Mouse (Mus musculus) heart, adult 2 months (tissue): ENCODE measurements around the gene Itk. TPM values are rescaled to one million over a fixed set of nuclear protein-coding genes. Genes with fewer than 3 reads are reported as not detected.

Experiments
- DNase-seq, 2 experiments: peaks; one replicate each; pipeline ENCODE4 v3.0.0; 2021
- H3K27ac ChIP-seq: fragments of 200-600 bp; 2 replicates; pipeline ENCODE4 v1.8.1; 2022
- H3K27me3 ChIP-seq: fragments of 200-500 bp; 2 replicates; pipeline ENCODE4 v1.6.1; 2012; ENCODE audit warnings: mild to moderate bottlenecking, low read length, inconsistent platforms, mixed read lengths; ENCODE audit not compliant: control insufficient read depth, insufficient read depth
- H3K36me3 ChIP-seq: fragments of 200-500 bp; 2 replicates; pipeline ENCODE4 v1.6.1; 2012; ENCODE audit warnings: low read length, inconsistent platforms; ENCODE audit not compliant: control insufficient read depth, insufficient read depth
- H3K4me1 ChIP-seq: fragments of 200-500 bp; 2 replicates; pipeline ENCODE4 v1.6.1; 2011; ENCODE audit warnings: low read length; ENCODE audit not compliant: control insufficient read depth, insufficient read depth
- H3K4me3 ChIP-seq: fragments of 200-600 bp; 2 replicates; pipeline ENCODE4 v1.8.1; 2022
- H3K79me2 ChIP-seq: fragments of 200-500 bp; replicated peaks from 2 replicates; pipeline ENCODE4 v1.6.1; 2012; ENCODE audit warnings: mild to moderate bottlenecking, inconsistent platforms, low read length, moderate library complexity, mixed read lengths; ENCODE audit not compliant: control insufficient read depth, insufficient read depth
- H3K9ac ChIP-seq: fragments of 200-500 bp; 2 replicates; pipeline ENCODE4 v1.6.1; 2012; ENCODE audit warnings: low read depth, mild to moderate bottlenecking, control low read depth, inconsistent platforms, low read length, mixed read lengths
- CTCF ChIP-seq: fragments of 200-600 bp; IDR thresholded peaks from 2 replicates; pipeline ENCODE4 v1.8.1; 2022; ENCODE audit warnings: antibody characterized with exemption, mild to moderate bottlenecking, moderate library complexity
- EP300 ChIP-seq: fragments of 200-500 bp; IDR thresholded peaks from 2 replicates; pipeline ENCODE4 v1.6.1; 2011; ENCODE audit warnings: low read depth, low read length, control low read depth; ENCODE audit not compliant: insufficient read depth
- POLR2A ChIP-seq: fragments of 200-500 bp; IDR thresholded peaks from 2 replicates; pipeline ENCODE4 v1.6.1; 2011; ENCODE audit warnings: mild to moderate bottlenecking, low read depth, low read length, control low read depth; ENCODE audit not compliant: insufficient read depth
- WGBS: fragments of 180-500 bp; shearing (Covaris S2); methylation state at CpG from one replicate; pipeline ENCODE4 v1.1.7; 2018; 5-methylcytosine and 5-hydroxymethylcytosine counted together
- intact Hi-C: fragments of 180-260 bp; cut with DNase I; formaldehyde crosslinking; loops from one replicate; pipeline ENCODE4 v1.15.1; 2025
- polyA plus RNA-seq: library from polyadenylated mRNA; depleted of rRNA; stranded (reverse); fragments of >200 nt; gene quantifications from 2 replicates; pipeline ENCODE4 v1.2.3, GENCODE M21; 2012
- total RNA-seq, 2 experiments: library from RNA; stranded (reverse); gene quantifications; 2 replicates each; pipeline ENCODE4 v1.2.3; 2021

Gene Itk
- total and polyA plus RNA-seq, 3 experiments = 0.26 to 0.51 (median 0.30) TPM

DNA sequence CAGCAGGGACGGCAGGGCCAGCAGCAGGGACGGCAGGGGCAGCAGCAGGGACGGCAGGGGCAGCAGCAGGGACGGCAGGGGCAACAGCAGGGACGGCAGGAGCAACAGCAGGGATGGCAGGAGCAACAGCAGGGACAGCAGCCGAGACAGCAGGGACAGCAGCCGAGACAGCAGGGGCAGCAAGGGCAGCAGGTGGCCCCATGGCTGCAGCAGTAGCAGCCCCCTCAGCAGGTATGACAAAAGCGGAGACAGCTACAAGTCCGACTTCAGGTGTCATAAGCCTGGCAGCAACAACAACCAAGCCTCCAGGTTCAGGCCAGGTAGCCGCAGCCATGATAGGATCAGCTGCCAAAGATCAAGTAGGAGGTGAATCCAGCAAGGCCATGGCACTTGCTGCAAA, 17.4 kb upstream of the Itk start:
- Histone ChIP-seq H3K79me2 (no peaks in the 10 kb centered on the region), H3K27me3 (no peaks in the 10 kb centered on the region), H3K36me3 (no peaks in the 10 kb centered on the region), H3K4me1 (no peaks in the 10 kb centered on the region), H3K4me3 (no peak overlapping the region), H3K9ac (no peak overlapping the region), H3K27ac (no peak overlapping the region)
- 46% methylated on average over 10 of the region's 10 CpGs for WGBS
- TF ChIP-seq CTCF (no peak), EP300 (no peak), POLR2A (no peak)
- no peak for DNase-seq
- intact Hi-C loops = no loop called here

DNA sequence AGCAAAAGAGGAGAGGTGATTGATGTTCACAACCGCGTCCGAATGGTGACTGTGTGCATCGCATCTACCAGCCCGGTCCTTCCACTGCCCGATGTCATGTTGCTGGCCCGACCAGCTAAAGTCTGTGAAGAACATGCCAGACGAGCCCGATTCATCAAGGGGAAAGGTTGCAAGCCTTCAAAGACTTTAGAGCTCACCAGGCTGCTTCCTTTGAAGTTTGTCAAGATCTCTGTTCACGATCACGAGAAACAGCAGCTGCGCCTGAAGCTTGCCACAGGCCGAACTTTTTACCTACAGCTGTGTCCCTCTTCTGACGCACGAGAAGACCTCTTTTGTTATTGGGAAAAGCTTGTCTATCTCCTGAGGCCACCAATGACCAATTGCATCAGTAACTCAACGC, 15.7 kb upstream of the Itk start:
- no peak for DNase-seq
- H3K27ac ChIP-seq = no peak overlapping the region
- no peaks in the 10 kb centered on the region for H3K27me3 ChIP-seq
- H3K79me2 ChIP-seq = no peaks in the 10 kb centered on the region
- no peaks in the 10 kb centered on the region for H3K4me1 ChIP-seq
- no peak for TF ChIP-seq POLR2A
- TF ChIP-seq CTCF = no peak
- no peak for TF ChIP-seq EP300
- no peaks in the 10 kb centered on the region for H3K36me3 ChIP-seq
- no peak overlapping the region for H3K9ac ChIP-seq
- no peak overlapping the region for H3K4me3 ChIP-seq
- intact Hi-C loops = no loop called here
- WGBS = 87% methylated on average over 16 of the region's 16 CpGs

DNA sequence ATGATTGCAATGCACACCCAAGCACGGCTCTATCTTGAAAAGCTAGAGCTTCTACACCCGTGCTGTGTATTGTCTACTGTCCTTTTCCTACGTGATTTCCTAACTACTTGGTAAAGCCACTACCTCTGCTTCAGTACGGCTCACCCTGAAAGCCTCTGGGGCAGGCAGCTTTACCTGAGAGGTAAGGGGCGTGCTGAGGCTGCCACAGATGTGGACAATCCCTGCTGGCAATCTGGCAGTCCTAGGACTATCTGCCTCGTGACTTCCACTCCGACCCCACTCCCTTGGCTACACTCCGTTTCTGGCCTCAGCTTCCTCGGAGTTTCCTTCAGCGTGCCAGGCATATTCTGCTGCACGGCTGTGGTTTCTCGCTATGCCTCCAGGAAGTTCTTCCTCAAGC, 12.2 kb upstream of the Itk start:
- H3K36me3 ChIP-seq = no peaks in the 10 kb centered on the region
- no peaks in the 10 kb centered on the region for H3K79me2 ChIP-seq
- intact Hi-C loops = no loop called here
- no peaks in the 10 kb centered on the region for H3K4me1 ChIP-seq
- H3K27ac ChIP-seq = no peak overlapping the region
- H3K27me3 ChIP-seq = no peaks in the 10 kb centered on the region
- DNase-seq = no peak
- TF ChIP-seq EP300 = no peak
- no peak for TF ChIP-seq CTCF
- H3K4me3 ChIP-seq = no peak overlapping the region
- 76% methylated on average over 12 of the region's 12 CpGs for WGBS
- H3K9ac ChIP-seq = no peak overlapping the region

DNA sequence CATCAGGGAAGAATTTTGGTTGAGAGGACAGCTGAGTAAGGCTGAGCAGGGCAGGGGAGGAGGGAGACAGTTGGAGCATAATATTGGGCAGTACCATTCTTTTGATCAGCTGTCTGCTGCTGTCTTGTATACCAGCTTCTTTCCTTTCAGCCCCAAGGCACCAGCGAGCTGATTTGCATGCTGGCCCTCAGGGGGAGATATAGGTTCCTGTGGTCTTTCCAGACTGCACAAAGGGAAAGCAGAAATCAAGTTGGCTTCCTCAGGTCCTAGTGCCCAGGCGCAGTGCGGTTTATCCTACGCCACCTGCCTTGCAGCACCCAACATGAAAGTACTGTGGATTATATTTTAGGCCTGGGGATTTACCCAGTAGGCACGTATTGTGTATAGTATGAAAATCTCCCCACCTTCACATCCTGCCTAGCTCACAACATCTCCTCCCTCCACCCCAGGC, 9.6 kb upstream of the Itk start:
- Histone ChIP-seq H3K79me2 (no peaks in the 10 kb centered on the region), H3K27me3 (no peaks in the 10 kb centered on the region), H3K4me3 (no peak overlapping the region), H3K9ac (no peak overlapping the region), H3K4me1 (no peaks in the 10 kb centered on the region), H3K27ac (no peak overlapping the region), H3K36me3 (no peaks in the 10 kb centered on the region)
- WGBS = 71% methylated on average over 5 of the region's 5 CpGs
- DNase-seq = no peak
- TF ChIP-seq POLR2A = no peak
- TF ChIP-seq CTCF = no peak
- no peak for TF ChIP-seq EP300
- intact Hi-C loops = no loop called here

DNA sequence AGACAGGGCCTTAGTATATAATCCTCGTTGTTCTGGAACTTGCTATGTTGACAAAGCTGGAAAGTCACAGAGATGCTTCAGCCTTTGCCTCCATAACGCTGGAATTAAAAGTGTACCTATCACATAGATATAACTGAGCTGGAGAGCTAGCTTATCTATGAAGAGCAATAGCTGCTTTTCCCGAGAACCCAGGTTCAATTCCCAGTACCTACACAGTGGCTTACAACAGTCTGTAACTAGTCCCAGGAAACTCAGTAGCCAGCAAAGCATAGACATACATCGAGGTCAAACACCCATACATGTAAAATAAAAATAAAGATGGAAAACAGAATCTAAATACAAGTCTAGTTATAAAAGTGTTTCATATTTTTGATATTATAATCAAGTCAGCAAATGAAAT, 9.2 kb upstream of the Itk start:
- WGBS = 79% methylated on average over 4 of the region's 4 CpGs
- Histone ChIP-seq H3K36me3 (no peaks in the 10 kb centered on the region), H3K9ac (no peak overlapping the region), H3K27ac (no peak overlapping the region), H3K79me2 (no peaks in the 10 kb centered on the region), H3K4me1 (no peaks in the 10 kb centered on the region), H3K4me3 (no peak overlapping the region), H3K27me3 (no peaks in the 10 kb centered on the region)
- intact Hi-C loops = no loop called here
- TF ChIP-seq CTCF (no peak), POLR2A (no peak), EP300 (no peak)
- DNase-seq = no peak

DNA sequence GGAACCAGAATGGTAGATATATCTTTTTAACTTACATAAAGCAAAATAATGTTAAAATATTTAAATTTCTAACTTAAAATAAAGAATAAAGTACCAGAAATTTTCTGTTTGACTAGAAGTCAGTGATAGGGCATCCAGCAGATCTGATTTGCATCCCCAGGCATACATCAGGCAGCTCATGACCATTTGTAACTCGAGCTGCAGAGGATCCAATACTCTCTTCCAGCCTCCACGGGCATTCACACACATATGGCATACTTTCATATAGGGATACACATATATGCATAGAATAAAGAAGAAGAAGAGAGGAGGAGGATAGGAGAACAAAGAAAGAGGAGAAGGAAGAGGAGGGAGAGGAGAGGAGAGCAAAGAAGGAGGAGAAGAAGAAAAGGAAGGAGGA, 8.6 kb upstream of the Itk start:
- 64% methylated on average over 2 of the region's 2 CpGs for WGBS
- intact Hi-C loops = no loop called here
- no peaks in the 10 kb centered on the region for H3K4me1 ChIP-seq
- no peak overlapping the region for H3K27ac ChIP-seq
- H3K4me3 ChIP-seq = no peak overlapping the region
- no peak for TF ChIP-seq CTCF
- TF ChIP-seq EP300 = no peak
- no peak for TF ChIP-seq POLR2A
- H3K79me2 ChIP-seq = no peaks in the 10 kb centered on the region
- no peaks in the 10 kb centered on the region for H3K36me3 ChIP-seq
- DNase-seq = no peak
- H3K27me3 ChIP-seq = no peaks in the 10 kb centered on the region
- H3K9ac ChIP-seq = no peak overlapping the region

DNA sequence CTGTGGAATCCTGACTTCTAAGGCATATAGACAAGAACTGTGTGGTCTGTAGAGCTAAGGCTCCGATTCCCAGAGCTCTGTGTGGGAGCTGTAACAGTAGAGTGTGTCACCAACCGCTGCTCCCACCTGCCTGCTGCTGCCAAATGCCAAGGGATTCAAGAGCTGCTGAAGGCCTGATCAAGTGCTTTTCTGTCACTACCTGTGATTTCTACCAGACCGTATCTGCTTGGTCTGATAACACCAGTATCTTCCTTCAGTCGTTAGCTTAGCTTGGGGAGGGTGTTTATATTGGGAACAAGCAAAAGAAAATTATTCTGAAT, 7.5 kb upstream of the Itk start:
- no peaks in the 10 kb centered on the region for H3K79me2 ChIP-seq
- H3K27me3 ChIP-seq = no peaks in the 10 kb centered on the region
- no peak overlapping the region for H3K4me3 ChIP-seq
- no peak for TF ChIP-seq POLR2A
- no peak for TF ChIP-seq EP300
- TF ChIP-seq CTCF = no peak
- no peak for DNase-seq
- H3K27ac ChIP-seq = no peak overlapping the region
- no peak overlapping the region for H3K9ac ChIP-seq
- H3K36me3 ChIP-seq = no peaks in the 10 kb centered on the region
- intact Hi-C loops = no loop called here
- H3K4me1 ChIP-seq = no peaks in the 10 kb centered on the region
- WGBS = 60% methylated on average over 4 of the region's 4 CpGs
